Mouse (Mus musculus): ENCODE results near the gene Prpf18. TPM values are rescaled to one million over a fixed set of nuclear protein-coding genes. Genes with fewer than 3 reads are reported as not detected.

The Prpf18 gene
- polyA plus RNA-seq, 1 experiment from 2014 or later: 15.6 TPM

GRCm38 (mm10) chr2:4601034-4601890 lies 50.7 kb downstream of the Prpf18 start:
- Histone ChIP-seq H3K9me3 (ENCODE audit: control insufficient read depth, low read length) (no peaks in the 10 kb centered on the region), H3K9ac (ENCODE audit: low read length) (no peak overlapping the region), H3K36me3 (ENCODE audit: control insufficient read depth, insufficient read depth, low read length) (peaks cover 21% of the 10 kb centered on the region), H3K27ac (replicated peaks) (no peak overlapping the region), H3K4me3 (ENCODE audit: low read depth, low read length) (no peak overlapping the region), H3K27me3 (ENCODE audit: control insufficient read depth, insufficient read depth, low read length) (no peaks in the 10 kb centered on the region), H3K4me1 (replicated peaks; ENCODE audit: control insufficient read depth, insufficient read depth) (no peaks in the 10 kb centered on the region; the same call in 1 of the 2 replicates), H3K4me2 (replicated peaks; ENCODE audit: low read depth) (no peak overlapping the region)
- ATAC-seq (ENCODE audit: low FRiP score, low TSS enrichment) (peak; percentile 60; the same call in 1 of the 2 replicates), DNase-seq (ENCODE audit: low spot score) (peak; percentile 67)
- TF ChIP-seq CTCF (IDR thresholded peaks at IDR 0.05; ENCODE audit: low read depth): peak; percentile 91
- TF ChIP-seq EP300 (optimal IDR thresholded peaks at IDR 0.05): no peak
- 41% methylated on average over 15 of the region's 15 CpGs for WGBS

GRCm38 (mm10) chr2:4596992-4597391 lies 54.9 kb downstream of the Prpf18 start:
- TF ChIP-seq CTCF (IDR thresholded peaks at IDR 0.05; ENCODE audit: low read depth) (no peak), EP300 (optimal IDR thresholded peaks at IDR 0.05) (no peak)
- no peak for ATAC-seq (ENCODE audit: low FRiP score, low TSS enrichment)

GRCm38 (mm10) chr2:4593878-4594387 lies 58.0 kb downstream of the Prpf18 start:
- Histone ChIP-seq H3K27me3 (ENCODE audit: control insufficient read depth, insufficient read depth, low read length) (no peaks in the 10 kb centered on the region), H3K4me3 (ENCODE audit: low read depth, low read length) (no peak overlapping the region), H3K9me3 (ENCODE audit: control insufficient read depth, low read length) (no peaks in the 10 kb centered on the region), H3K4me2 (replicated peaks; ENCODE audit: low read depth) (0 out of 2 replicates have a peak overlapping the region, but pooled peaks have one; percentile 11), H3K4me1 (replicated peaks; ENCODE audit: control insufficient read depth, insufficient read depth) (no peaks in the 10 kb centered on the region), H3K36me3 (ENCODE audit: control insufficient read depth, insufficient read depth, low read length) (peaks cover 21% of the 10 kb centered on the region), H3K27ac (replicated peaks) (peak overlapping the region; percentile 53; the same call in 1 of the 2 replicates), H3K9ac (ENCODE audit: low read length) (no peak overlapping the region)
- TF ChIP-seq EP300 (optimal IDR thresholded peaks at IDR 0.05): no peak
- peak; percentile 12; the same call in 1 of the 2 replicates for TF ChIP-seq CTCF (IDR thresholded peaks at IDR 0.05; ENCODE audit: low read depth)
- ATAC-seq (ENCODE audit: low FRiP score, low TSS enrichment): peak; percentile 28; the same call in 1 of the 2 replicates
- DNase-seq (ENCODE audit: low spot score): no peak
- 68% methylated on average over 3 of the region's 3 CpGs for WGBS

More at GRCm38 (mm10) chr2:4596992-4597391, 54.9 kb downstream of the Prpf18 start:
- no peaks in the 10 kb centered on the region for H3K9me3 ChIP-seq (ENCODE audit: control insufficient read depth, low read length)
- peaks cover 14% of the 10 kb centered on the region for H3K36me3 ChIP-seq (ENCODE audit: control insufficient read depth, insufficient read depth, low read length)
- no peaks in the 10 kb centered on the region for H3K27me3 ChIP-seq (ENCODE audit: control insufficient read depth, insufficient read depth, low read length)
- no peaks in the 10 kb centered on the region; the same call in 1 of the 2 replicates for H3K4me1 ChIP-seq (replicated peaks; ENCODE audit: control insufficient read depth, insufficient read depth)
- H3K27ac ChIP-seq (replicated peaks): no peak overlapping the region
- no peak overlapping the region for H3K4me2 ChIP-seq (replicated peaks; ENCODE audit: low read depth)
- DNase-seq (ENCODE audit: low spot score): no peak
- no peak overlapping the region for H3K9ac ChIP-seq (ENCODE audit: low read length)
- no peak overlapping the region for H3K4me3 ChIP-seq (ENCODE audit: low read depth, low read length)
- WGBS: 83% methylated on average over 7 of the region's 7 CpGs

- peak; percentile 93 for DNase-seq (ENCODE audit: low spot score)
- peak overlapping the region; percentile 53; the same call in 1 of the 2 replicates for H3K27ac ChIP-seq (replicated peaks)
- WGBS: 16% methylated on average over 9 of the region's 9 CpGs
These were observed 58.5 kb downstream of the Prpf18 start for GRCm38 (mm10) chr2:4593433-4593832.

GRCm38 (mm10) chr2:4592666-4593065 lies 59.2 kb downstream of the Prpf18 start:
- WGBS: 80% methylated on average over 7 of the region's 7 CpGs
- peaks cover 21% of the 10 kb centered on the region for H3K36me3 ChIP-seq (ENCODE audit: control insufficient read depth, insufficient read depth, low read length)

More at GRCm38 (mm10) chr2:4593433-4593832, 58.5 kb downstream of the Prpf18 start:
- ATAC-seq (ENCODE audit: low FRiP score, low TSS enrichment): peak; percentile 91
- Histone ChIP-seq H3K36me3 (ENCODE audit: control insufficient read depth, insufficient read depth, low read length) (peaks cover 21% of the 10 kb centered on the region), H3K27me3 (ENCODE audit: control insufficient read depth, insufficient read depth, low read length) (no peaks in the 10 kb centered on the region), H3K9ac (ENCODE audit: low read length) (no peak overlapping the region), H3K4me2 (replicated peaks; ENCODE audit: low read depth) (0 out of 2 replicates have a peak overlapping the region, but pooled peaks have one; percentile 11), H3K4me3 (ENCODE audit: low read depth, low read length) (no peak overlapping the region), H3K9me3 (ENCODE audit: control insufficient read depth, low read length) (no peaks in the 10 kb centered on the region), H3K4me1 (replicated peaks; ENCODE audit: control insufficient read depth, insufficient read depth) (no peaks in the 10 kb centered on the region)
- TF ChIP-seq CTCF (IDR thresholded peaks at IDR 0.05; ENCODE audit: low read depth) (no peak), EP300 (optimal IDR thresholded peaks at IDR 0.05) (no peak)

More at GRCm38 (mm10) chr2:4592666-4593065, 59.2 kb downstream of the Prpf18 start:
- ATAC-seq (ENCODE audit: low FRiP score, low TSS enrichment) (no peak), DNase-seq (ENCODE audit: low spot score) (no peak)
- TF ChIP-seq EP300 (optimal IDR thresholded peaks at IDR 0.05): no peak
- no peak for TF ChIP-seq CTCF (IDR thresholded peaks at IDR 0.05; ENCODE audit: low read depth)
- H3K4me3 ChIP-seq (ENCODE audit: low read depth, low read length): no peak overlapping the region
- H3K4me1 ChIP-seq (replicated peaks; ENCODE audit: control insufficient read depth, insufficient read depth): no peaks in the 10 kb centered on the region
- H3K27me3 ChIP-seq (ENCODE audit: control insufficient read depth, insufficient read depth, low read length): no peaks in the 10 kb centered on the region
- no peak overlapping the region for H3K4me2 ChIP-seq (replicated peaks; ENCODE audit: low read depth)
- no peak overlapping the region for H3K27ac ChIP-seq (replicated peaks)
- H3K9ac ChIP-seq (ENCODE audit: low read length): no peak overlapping the region
- H3K9me3 ChIP-seq (ENCODE audit: control insufficient read depth, low read length): no peaks in the 10 kb centered on the region
